ENCODE assay signal across 14 mouse cellular contexts in genomic region chr12:33130401-33130800, GRCm38 (mm10). TPM values are rescaled to one million over a fixed set of nuclear protein-coding genes. Genes with fewer than 3 reads are reported as not detected.
DNase-seq lines count a peak whose midpoint lies in the region; ATAC-seq lines count a peak whose summit lies in the region.
"Had no signal": no experiment of that assay in that cellular context is flagged by ENCODE, and none has a peak within 500 bp of the region (broad histone marks: within the 10 kb centered on the region; RNA-seq: fewer than 3 reads in every experiment).

No protein-coding gene starts in this region.

- H3K27me3 ChIP-seq in midbrain, embryonic 13.5 days = no peaks in the 10 kb centered on the region
- no peaks in the 10 kb centered on the region for H3K27me3 ChIP-seq in midbrain, embryonic 10.5 days (ENCODE audit: low read depth, poor library complexity, severe bottlenecking)
- H3K27me3 ChIP-seq in intestine, embryonic 15.5 days (replicated peaks) = no peaks in the 10 kb centered on the region
- H3K27me3 ChIP-seq: limb, embryonic 12.5 days had no signal

- ATAC-seq in midbrain, embryonic 13.5 days = peak; percentile 25; the same call in 1 of the 2 replicates
- ATAC-seq in intestine, embryonic 15.5 days = no peak
- ATAC-seq: intestine, embryonic 16.5 days had no signal

- WGBS in midbrain, embryonic 13.5 days = 40% methylated on average over 8 of the region's 8 CpGs
- 45% methylated on average over 8 of the region's 8 CpGs for WGBS in midbrain, embryonic 10.5 days
- WGBS in intestine, embryonic 15.5 days = 45% methylated on average over 8 of the region's 8 CpGs

- DNase-seq in midbrain, embryonic 10.5 days (ENCODE audit: low spot score) = no peak
- DNase-seq in frontal cortex, postnatal 10 days (ENCODE audit: low spot score in 2 of 2) = peak; percentile 56 to 63
- DNase-seq in layer of hippocampus, postnatal 36 days = peak; percentile 62 to 64
- DNase-seq in right cerebral cortex, postnatal 36 days (ENCODE audit: low spot score in 2 of 2) = peak; percentile 49 to 68
- no peak for DNase-seq in kidney, postnatal 10 days
- DNase-seq in thymus, postnatal 4 days = no peak
- DNase-seq: lung, adult 2 months; retina, postnatal 1 day had no signal

- no peaks in the 10 kb centered on the region for H3K9me3 ChIP-seq in midbrain, embryonic 13.5 days
- no peaks in the 10 kb centered on the region for H3K9me3 ChIP-seq in midbrain, embryonic 10.5 days (replicated peaks)
- no peaks in the 10 kb centered on the region for H3K9me3 ChIP-seq in intestine, embryonic 15.5 days
- H3K9me3 ChIP-seq: limb, embryonic 12.5 days had no signal

- H3K27ac ChIP-seq in midbrain, embryonic 13.5 days = no peak overlapping the region
- no peak overlapping the region for H3K27ac ChIP-seq in midbrain, embryonic 10.5 days (replicated peaks)
- H3K27ac ChIP-seq in intestine, embryonic 15.5 days = no peak overlapping the region
- H3K27ac ChIP-seq: limb, embryonic 12.5 days had no signal

- peaks cover 13% of the 10 kb centered on the region for H3K4me1 ChIP-seq in midbrain, embryonic 13.5 days (replicated peaks)
- peaks cover 12% of the 10 kb centered on the region for H3K4me1 ChIP-seq in midbrain, embryonic 10.5 days
- H3K4me1 ChIP-seq in intestine, embryonic 15.5 days (replicated peaks) = no peaks in the 10 kb centered on the region

- no peak overlapping the region for H3K4me2 ChIP-seq in midbrain, embryonic 13.5 days (replicated peaks)
- H3K4me2 ChIP-seq in intestine, embryonic 15.5 days (replicated peaks) = no peak overlapping the region
- H3K4me2 ChIP-seq: limb, embryonic 12.5 days; midbrain, embryonic 11.5 days had no signal

- H3K36me3 ChIP-seq in midbrain, embryonic 13.5 days = no peaks in the 10 kb centered on the region
- H3K36me3 ChIP-seq in midbrain, embryonic 10.5 days = no peaks in the 10 kb centered on the region
- no peaks in the 10 kb centered on the region for H3K36me3 ChIP-seq in intestine, embryonic 15.5 days
- H3K36me3 ChIP-seq: limb, embryonic 12.5 days had no signal

- H3K4me3 ChIP-seq in midbrain, embryonic 13.5 days (replicated peaks) = no peak overlapping the region
- no peak overlapping the region for H3K4me3 ChIP-seq in midbrain, embryonic 10.5 days
- H3K4me3 ChIP-seq in intestine, embryonic 15.5 days (replicated peaks) = no peak overlapping the region
- H3K4me3 ChIP-seq: limb, embryonic 12.5 days had no signal

- H3K9ac ChIP-seq in midbrain, embryonic 13.5 days (replicated peaks) = no peak overlapping the region
- no peak overlapping the region for H3K9ac ChIP-seq in intestine, embryonic 15.5 days
- H3K9ac ChIP-seq: limb, embryonic 12.5 days had no signal

RNA-seq across cellular contexts. Expression of gene Atxn7l1, which starts 17.1 kb away (rescaled TPM):
- 18.6 and 19.3 TPM in 2 replicates for polyA plus RNA-seq in midbrain, embryonic 13.5 days (2015; fragmentation: Nextera tagmentation; extraction: Ambion mirVana)
- polyA plus RNA-seq in midbrain, embryonic 10.5 days (2016; fragmentation: Nextera tagmentation; extraction: Ambion mirVana) = 10.0 and 10.6 TPM in 2 replicates
- 10 to 100 TPM; 56.3 to 64.5 TPM for total RNA-seq in layer of hippocampus, postnatal 36 days (2021)
- polyA plus RNA-seq in intestine, embryonic 15.5 days (2015; fragmentation: Nextera tagmentation; extraction: Ambion mirVana) = 12.5 and 13.5 TPM in 2 replicates

RNA-seq across cellular contexts. Expression of gene Cdhr3, which starts 37.7 kb away (rescaled TPM):
- polyA plus RNA-seq in midbrain, embryonic 13.5 days (2015; fragmentation: Nextera tagmentation; extraction: Ambion mirVana) = 0.14 TPM in 1 of 2 replicates, not detected in the other
- not detected in 2 replicates for polyA plus RNA-seq in midbrain, embryonic 10.5 days (2016; fragmentation: Nextera tagmentation; extraction: Ambion mirVana)
- 1 to 10 TPM in 1 of 2 experiments, under 1 TPM in 1; 0.94 to 1.4 TPM for total RNA-seq in layer of hippocampus, postnatal 36 days (2021)
- not detected in 2 replicates for polyA plus RNA-seq in intestine, embryonic 15.5 days (2015; fragmentation: Nextera tagmentation; extraction: Ambion mirVana)
- total RNA-seq: common myeloid progenitor, adult 5-6 weeks had no signal
- polyA plus RNA-seq: limb, embryonic 12.5 days; midbrain, embryonic 11.5 days had no signal

Comparison
In these comparisons a context has a peak if more than half of its experiments do, and no peak if none do; other contexts are left out.
1. DNase-seq: peak in frontal cortex, postnatal 10 days (2 of 2), layer of hippocampus, postnatal 36 days (2 of 2) and right cerebral cortex, postnatal 36 days (2 of 2); none in midbrain, embryonic 10.5 days (single experiment), kidney, postnatal 10 days (single experiment) and thymus, postnatal 4 days (single experiment).